Mouse (Mus musculus) thymus, adult 2 months (tissue): ENCODE measurements around the gene Plxna3. TPM values are rescaled to one million over a fixed set of nuclear protein-coding genes. Genes with fewer than 3 reads are reported as not detected.

Source experiments
- DNase-seq: peaks from one replicate; pipeline ENCODE4 v3.0.0; 2021
- H3K27ac ChIP-seq: fragments of 200-500 bp; 2 replicates; pipeline ENCODE4 v1.5.1; 2012; ENCODE audit warnings: low read length, control low read depth; ENCODE audit not compliant: control insufficient read depth, insufficient read depth
- H3K27me3 ChIP-seq: fragments of 200-500 bp; 2 replicates; pipeline ENCODE4 v1.6.1; 2012; ENCODE audit warnings: mild to moderate bottlenecking, low read length, moderate library complexity, mixed read lengths; ENCODE audit not compliant: control insufficient read depth, insufficient read depth
- H3K36me3 ChIP-seq: fragments of 200-500 bp; 2 replicates; pipeline ENCODE4 v1.6.1; 2012; ENCODE audit warnings: mild to moderate bottlenecking, low read length, moderate library complexity; ENCODE audit not compliant: control insufficient read depth, insufficient read depth
- H3K4me1 ChIP-seq: fragments of 200-500 bp; replicated peaks from 2 replicates; pipeline ENCODE4 v1.6.1; 2012; ENCODE audit warnings: low read length; ENCODE audit not compliant: control insufficient read depth, insufficient read depth
- H3K4me3 ChIP-seq: fragments of 200-500 bp; 2 replicates; pipeline ENCODE4 v1.5.1; 2012; ENCODE audit warnings: mild to moderate bottlenecking, low read length, control low read depth, moderate library complexity; ENCODE audit not compliant: control insufficient read depth, insufficient read depth
- CTCF ChIP-seq: fragments of 200-500 bp; IDR thresholded peaks from 2 replicates; pipeline ENCODE4 v1.5.1; 2012; ENCODE audit warnings: mild to moderate bottlenecking, control low read depth, low read length, moderate library complexity, borderline replicate concordance; ENCODE audit not compliant: control insufficient read depth, poor library complexity, insufficient read depth; ENCODE audit errors: extremely low read depth
- POLR2A ChIP-seq: fragments of 200-500 bp; IDR thresholded peaks from 2 replicates; pipeline ENCODE4 v1.6.1; 2012; ENCODE audit warnings: mild to moderate bottlenecking, low read length, control low read depth, moderate library complexity; ENCODE audit not compliant: control insufficient read depth, poor library complexity, insufficient read depth; ENCODE audit errors: extremely low read depth
- WGBS: fragments of 180-500 bp; shearing (Covaris S2); methylation state at CpG from one replicate; pipeline ENCODE4 v1.1.7; 2018; 5-methylcytosine and 5-hydroxymethylcytosine counted together
- polyA plus RNA-seq: library from polyadenylated mRNA; depleted of rRNA; stranded (reverse); fragments of >200 nt; gene quantifications from 2 replicates; pipeline ENCODE4 v1.2.3, GENCODE M21; 2012

The Plxna3 gene
- polyA plus RNA-seq, 1 experiment, result 17.6 TPM

- Histone ChIP-seq H3K36me3 (peaks cover 7% of the 10 kb centered on the region; the same call in 1 of the 2 replicates), H3K4me1 (no peaks in the 10 kb centered on the region; the same call in 1 of the 2 replicates), H3K4me3 (peak within 1 kb of the TSS; percentile 76), H3K27me3 (no peaks in the 10 kb centered on the region), H3K27ac (no peak within 1 kb of the TSS)
- TF ChIP-seq CTCF, result no peak
- peak; percentile 62 for TF ChIP-seq POLR2A
- peak; percentile 93 for DNase-seq
- WGBS, result 1% methylated on average over 37 of the region's 37 CpGs
Observed at GRCm38 (mm10) chrX:74296538-74297448, 32.1 kb upstream of the Plxna3 start, which contains the start of gene Atp6ap1. Atp6ap1 (plus strand) TSS chrX:74297097.

GRCm38 (mm10) chrX:74298348-74298747 lies 30.5 kb upstream of the Plxna3 start:
- TF ChIP-seq POLR2A (no peak), CTCF (no peak)
- no peak overlapping the region for H3K27ac ChIP-seq
- no peak for DNase-seq
- no peaks in the 10 kb centered on the region for H3K27me3 ChIP-seq
- no peak overlapping the region for H3K4me3 ChIP-seq
- H3K4me1 ChIP-seq, result no peaks in the 10 kb centered on the region; the same call in 1 of the 2 replicates
- peaks cover 10% of the 10 kb centered on the region; the same call in 1 of the 2 replicates for H3K36me3 ChIP-seq
- 83% methylated on average over 1 of the region's 1 CpGs for WGBS

- 68% methylated on average over 3 of the region's 3 CpGs for WGBS
Observed at GRCm38 (mm10) chrX:74299721-74300120, 29.1 kb upstream of the Plxna3 start.

GRCm38 (mm10) chrX:74304867-74305700 lies 23.8 kb upstream of the Plxna3 start, which contains the start of gene Gdi1:
Gdi1 (plus strand) TSS chrX:74304998.
- Histone ChIP-seq H3K36me3 (peaks cover 11% of the 10 kb centered on the region; the same call in 1 of the 2 replicates), H3K4me3 (peak within 1 kb of the TSS; percentile 84), H3K4me1 (peaks cover 10% of the 10 kb centered on the region), H3K27me3 (no peaks in the 10 kb centered on the region), H3K27ac (peak within 1 kb of the TSS; percentile 91)
- TF ChIP-seq POLR2A (peak; percentile 85), CTCF (0 out of 2 replicates have a peak, but pooled peaks have one; percentile 11)
- peak; percentile 72 for DNase-seq
- WGBS, result under 1% methylated on average over 37 of the region's 41 CpGs

More at GRCm38 (mm10) chrX:74299721-74300120, 29.1 kb upstream of the Plxna3 start:
- peaks cover 10% of the 10 kb centered on the region; the same call in 1 of the 2 replicates for H3K36me3 ChIP-seq
- H3K27me3 ChIP-seq, result no peaks in the 10 kb centered on the region
- no peak overlapping the region for H3K4me3 ChIP-seq
- DNase-seq, result no peak
- H3K4me1 ChIP-seq, result peaks cover 2% of the 10 kb centered on the region; the same call in 1 of the 2 replicates
- no peak for TF ChIP-seq CTCF
- TF ChIP-seq POLR2A, result no peak
- H3K27ac ChIP-seq, result no peak overlapping the region

GRCm38 (mm10) chrX:74312540-74313464 lies 16.1 kb upstream of the Plxna3 start, which contains the start of gene Fam50a:
Fam50a (plus strand) TSS chrX:74313033.
- Histone ChIP-seq H3K27ac (peak within 1 kb of the TSS; percentile 85), H3K4me3 (peak within 1 kb of the TSS; percentile 93), H3K4me1 (peaks cover 15% of the 10 kb centered on the region), H3K27me3 (no peaks in the 10 kb centered on the region), H3K36me3 (peaks cover 11% of the 10 kb centered on the region; the same call in 1 of the 2 replicates)
- TF ChIP-seq CTCF, result no peak
- no peak for TF ChIP-seq POLR2A
- peak; percentile 87 for DNase-seq
- WGBS, result 7% methylated on average over 59 of the region's 59 CpGs
